Mouse (Mus musculus) olfactory bulb, adult 2 months (tissue): ENCODE measurements at regions not wholly inside any gene's neighbourhood (a gene's known extent, or its start where the extent isn't known, plus 50 kb on each side); places are given as distances from the start of the nearest gene placed in this dataset.
"Not testable (repeated sequence)": the region's sequence is repeated elsewhere in the genome, so short reads cannot be mapped to it uniquely, and the experiment has no call there.

Source experiments
- H3K27ac ChIP-seq: fragments of 200-500 bp; 2 replicates; pipeline ENCODE4 v1.5.1; 2012; ENCODE audit warnings: low read depth, low read length; ENCODE audit not compliant: insufficient read depth
- H3K4me1 ChIP-seq: fragments of 200-500 bp; 2 replicates; pipeline ENCODE4 v1.6.1; 2012; ENCODE audit warnings: low read length; ENCODE audit not compliant: control insufficient read depth, insufficient read depth
- H3K4me3 ChIP-seq: fragments of 200-500 bp; 2 replicates; pipeline ENCODE4 v1.5.1; 2012; ENCODE audit warnings: mild to moderate bottlenecking, low read depth, low read length, moderate library complexity; ENCODE audit not compliant: insufficient read depth
- CTCF ChIP-seq: fragments of 200-500 bp; IDR thresholded peaks from 2 replicates; pipeline ENCODE4 v1.5.1; 2012; ENCODE audit warnings: low read depth, mild to moderate bottlenecking, low read length, moderate library complexity; ENCODE audit not compliant: insufficient read depth
- POLR2A ChIP-seq: fragments of 200-500 bp; IDR thresholded peaks from 2 replicates; pipeline ENCODE4 v1.6.1; 2012; ENCODE audit warnings: mild to moderate bottlenecking, low read depth, low read length, moderate library complexity; ENCODE audit not compliant: insufficient read depth
- WGBS: fragments of 180-500 bp; shearing (Covaris S2); methylation state at CpG from one replicate; pipeline ENCODE4 v1.1.7; 2018; 5-methylcytosine and 5-hydroxymethylcytosine counted together

DNA sequence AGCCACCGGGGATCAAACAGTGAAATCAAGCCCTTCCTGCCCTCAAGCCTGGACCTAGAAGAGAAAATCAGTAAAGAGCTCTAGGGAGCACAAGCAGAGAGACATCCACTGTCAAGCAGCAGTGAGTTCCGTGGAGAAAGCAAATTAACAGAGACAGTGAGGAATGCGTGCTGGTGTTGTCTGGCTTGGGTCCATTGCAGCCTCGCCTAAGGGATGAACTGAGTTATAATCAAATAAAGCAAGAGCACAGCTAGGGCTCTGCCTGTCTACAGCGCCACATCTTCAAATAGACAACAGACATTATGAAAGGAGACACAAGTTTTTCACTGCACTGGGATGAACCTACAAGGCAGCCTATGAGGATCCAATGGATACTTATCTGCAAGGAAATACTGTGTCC lies 62.3 kb upstream of the Xcl1 start:
- 0 out of 2 replicates have a peak, but pooled peaks cover 4% of the 10 kb centered on the region for H3K4me1 ChIP-seq
- no peak overlapping the region for H3K4me3 ChIP-seq
- TF ChIP-seq POLR2A: no peak
- TF ChIP-seq CTCF: no peak
- 70% methylated on average over 5 of the region's 5 CpGs for WGBS
- no peak overlapping the region for H3K27ac ChIP-seq

DNA sequence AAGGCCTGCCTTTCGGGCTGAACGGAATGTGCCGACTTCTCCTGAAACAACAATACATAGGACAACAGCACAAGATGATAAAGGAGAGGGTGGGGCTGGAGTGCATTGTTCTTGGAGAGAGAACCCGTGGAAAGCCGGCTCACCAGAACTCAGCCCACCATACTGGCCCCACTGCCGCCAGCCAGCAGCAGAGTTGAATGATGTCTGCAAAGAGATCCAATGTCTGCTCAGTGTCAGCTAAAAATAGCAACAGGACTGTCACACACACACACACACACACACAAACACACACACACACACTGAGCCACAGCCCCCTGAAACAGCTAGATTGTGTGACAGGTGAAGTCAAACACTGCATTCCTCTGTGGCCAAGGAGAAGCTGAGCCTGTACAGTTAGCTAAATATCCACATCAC lies 58.9 kb upstream of the Xcl1 start:
- 13% methylated on average over 6 of the region's 6 CpGs for WGBS
- Histone ChIP-seq H3K4me3 (no peak overlapping the region), H3K4me1 (0 out of 2 replicates have a peak, but pooled peaks cover 4% of the 10 kb centered on the region), H3K27ac (no peak overlapping the region)
- TF ChIP-seq CTCF (no peak), POLR2A (no peak)

DNA sequence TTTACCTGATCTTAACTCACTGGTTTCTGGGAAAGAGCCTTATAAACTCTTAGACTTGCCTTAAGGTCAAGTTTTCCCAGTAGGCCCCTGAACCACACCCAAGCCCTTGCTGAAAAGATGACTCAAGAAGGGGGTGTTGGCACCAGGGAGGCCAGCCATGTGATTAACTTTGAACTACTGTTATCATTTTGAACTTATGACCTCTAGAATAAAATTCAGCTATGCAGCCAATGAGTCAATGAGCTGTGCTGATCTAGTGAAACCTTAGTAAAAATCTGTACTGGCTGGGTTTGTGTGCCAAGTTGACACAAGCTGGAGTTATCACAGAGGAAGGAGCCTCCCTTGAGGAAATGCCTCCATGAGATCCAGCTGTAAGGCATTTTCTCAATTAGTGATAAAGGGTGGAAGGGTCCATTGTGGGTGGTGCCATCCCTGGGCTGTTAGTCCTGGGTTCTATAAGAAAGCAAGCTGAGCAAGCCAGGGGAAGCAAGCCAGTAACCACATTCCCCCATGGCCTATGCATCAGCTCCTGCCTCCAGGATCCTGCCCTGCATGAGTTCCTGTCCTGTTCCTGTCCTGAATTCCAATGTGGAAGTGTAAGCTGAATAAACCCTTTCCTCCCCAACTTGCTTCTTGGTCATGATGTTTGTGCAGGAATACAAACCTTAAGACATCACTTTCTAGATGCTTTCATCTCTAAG lies 58.0 kb upstream of the Xcl1 start:
- H3K4me3 ChIP-seq, H3K27ac ChIP-seq, H3K4me1 ChIP-seq: not testable (repeated sequence)

DNA sequence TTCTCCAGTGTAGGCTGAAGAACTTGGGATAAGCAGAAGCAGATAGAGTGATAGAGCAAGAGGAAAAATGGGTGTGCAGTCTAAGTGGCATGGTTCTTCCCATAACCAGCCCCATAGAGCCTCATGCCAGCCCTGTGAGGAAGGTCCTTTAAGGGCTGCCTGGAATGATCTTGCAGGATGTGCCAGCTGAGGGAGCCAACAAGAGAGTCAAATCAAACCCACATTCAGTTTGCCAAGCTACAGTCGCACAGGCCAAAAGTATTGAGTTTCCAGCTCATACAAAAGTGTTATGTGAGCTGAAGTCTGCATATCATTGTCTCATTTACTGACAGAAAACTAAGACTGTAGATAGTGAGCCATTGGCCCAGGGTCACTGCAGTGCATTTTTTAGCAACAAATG lies 53.7 kb upstream of the Xcl1 start:
- no peaks in the 10 kb centered on the region for H3K4me1 ChIP-seq
- no peak for TF ChIP-seq POLR2A
- TF ChIP-seq CTCF: no peak
- H3K4me3 ChIP-seq: no peak overlapping the region
- H3K27ac ChIP-seq: no peak overlapping the region
- whole genome bisulfite sequencing: 49% methylated on average over 1 of the region's 1 CpGs

GRCm38 (mm10) chr1:164988191-164988590 lies 52.9 kb upstream of the Xcl1 start:
- peak overlapping the region; percentile 3; the same call in 1 of the 2 replicates for H3K27ac ChIP-seq
- H3K4me3 ChIP-seq: no peak overlapping the region
- no peaks in the 10 kb centered on the region for H3K4me1 ChIP-seq
- TF ChIP-seq POLR2A (no peak), CTCF (no peak)
- WGBS: 21% methylated on average over 3 of the region's 3 CpGs

- H3K4me3 ChIP-seq, H3K27ac ChIP-seq, H3K4me1 ChIP-seq: not testable (repeated sequence)
- 97% methylated on average over 21 of the region's 21 CpGs for WGBS
Observed at GRCm38 (mm10) chr1:164985521-164985920, 50.2 kb upstream of the Xcl1 start.
